Mouse (Mus musculus): Measurements from ENCODE around the gene Insyn1. TPM values are rescaled to one million over a fixed set of nuclear protein-coding genes. Genes with fewer than 3 reads are reported as not detected.
A peak's percentile ranks its signal among the peaks of the same experiment; 100 is the strongest.

Insyn1 gene
- polyA plus RNA-seq (2014; fragmentation: Nextera tagmentation; extraction: Ambion mirVana): 8.0 and 8.1 TPM in 2 replicates

- Histone ChIP-seq H3K27me3 (replicated peaks; ENCODE audit: control insufficient read depth, insufficient read depth, low read length) (no peaks in the 10 kb centered on the region), H3K9ac (ENCODE audit: low read length) (peak within 1 kb of the TSS; percentile 88), H3K4me3 (ENCODE audit: low read depth, low read length) (peak within 1 kb of the TSS; percentile 51), H3K4me1 (ENCODE audit: control insufficient read depth, insufficient read depth, low read length) (peaks cover 16% of the 10 kb centered on the region; the same call in 1 of the 2 replicates), H3K27ac (ENCODE audit: low read depth, low read length) (peak within 1 kb of the TSS; percentile 93), H3K9me3 (replicated peaks; ENCODE audit: control insufficient read depth, low read length) (no peaks in the 10 kb centered on the region), H3K36me3 (ENCODE audit: control insufficient read depth, insufficient read depth, low read length) (no peaks in the 10 kb centered on the region), H3K4me2 (ENCODE audit: low read length) (peak within 1 kb of the TSS; percentile 94)
- peak; percentile 81 for DNase-seq (ENCODE audit: low spot score)
- WGBS: 1% methylated on average over 76 of the region's 104 CpGs
- peak; percentile 80 for ATAC-seq
These were observed at the start of gene Insyn1 for GRCm38 (mm10) chr9:58487851-58488801. Insyn1 (plus strand) TSS chr9:58488603.

GRCm38 (mm10) chr9:58438921-58439396 is 49.4 kb upstream of the Insyn1 start:
- Histone ChIP-seq H3K36me3 (ENCODE audit: control insufficient read depth, insufficient read depth, low read length) (no peaks in the 10 kb centered on the region), H3K4me1 (ENCODE audit: control insufficient read depth, insufficient read depth, low read length) (peaks cover 42% of the 10 kb centered on the region), H3K4me2 (ENCODE audit: low read length) (peak overlapping the region; percentile 19), H3K27ac (ENCODE audit: low read depth, low read length) (peak overlapping the region; percentile 68), H3K9me3 (replicated peaks; ENCODE audit: control insufficient read depth, low read length) (no peaks in the 10 kb centered on the region), H3K27me3 (replicated peaks; ENCODE audit: control insufficient read depth, insufficient read depth, low read length) (no peaks in the 10 kb centered on the region), H3K4me3 (ENCODE audit: low read depth, low read length) (no peak overlapping the region), H3K9ac (ENCODE audit: low read length) (peak overlapping the region; percentile 51)
- WGBS: 13% methylated on average over 22 of the region's 22 CpGs
- DNase-seq (ENCODE audit: low spot score) (peak; percentile 71), ATAC-seq (peak; percentile 50; the same call in 1 of the 2 replicates)

GRCm38 (mm10) chr9:58440100-58440499 is 48.3 kb upstream of the Insyn1 start:
- Histone ChIP-seq H3K4me2 (ENCODE audit: low read length) (no peak overlapping the region), H3K27me3 (replicated peaks; ENCODE audit: control insufficient read depth, insufficient read depth, low read length) (no peaks in the 10 kb centered on the region), H3K36me3 (ENCODE audit: control insufficient read depth, insufficient read depth, low read length) (no peaks in the 10 kb centered on the region), H3K4me3 (ENCODE audit: low read depth, low read length) (no peak overlapping the region), H3K9me3 (replicated peaks; ENCODE audit: control insufficient read depth, low read length) (no peaks in the 10 kb centered on the region), H3K4me1 (ENCODE audit: control insufficient read depth, insufficient read depth, low read length) (peaks cover 42% of the 10 kb centered on the region), H3K27ac (ENCODE audit: low read depth, low read length) (peak overlapping the region; percentile 68; the same call in 1 of the 2 replicates), H3K9ac (ENCODE audit: low read length) (no peak overlapping the region)
- peak; percentile 42; the same call in 1 of the 2 replicates for ATAC-seq
- DNase-seq (ENCODE audit: low spot score): peak; percentile 56
- WGBS: 59% methylated on average over 6 of the region's 6 CpGs

- Histone ChIP-seq H3K4me2 (ENCODE audit: low read length) (no peak overlapping the region), H3K27me3 (replicated peaks; ENCODE audit: control insufficient read depth, insufficient read depth, low read length) (no peaks in the 10 kb centered on the region), H3K27ac (ENCODE audit: low read depth, low read length) (peak overlapping the region; percentile 44; the same call in 1 of the 2 replicates), H3K9me3 (replicated peaks; ENCODE audit: control insufficient read depth, low read length) (no peaks in the 10 kb centered on the region), H3K4me1 (ENCODE audit: control insufficient read depth, insufficient read depth, low read length) (peaks cover 42% of the 10 kb centered on the region), H3K4me3 (ENCODE audit: low read depth, low read length) (no peak overlapping the region), H3K9ac (ENCODE audit: low read length) (no peak overlapping the region), H3K36me3 (ENCODE audit: control insufficient read depth, insufficient read depth, low read length) (no peaks in the 10 kb centered on the region)
- ATAC-seq (no peak), DNase-seq (ENCODE audit: low spot score) (no peak)
These were observed 47.8 kb upstream of the Insyn1 start for GRCm38 (mm10) chr9:58440614-58441013.

- no peak overlapping the region for H3K4me3 ChIP-seq (ENCODE audit: low read depth, low read length)
- H3K4me1 ChIP-seq (ENCODE audit: control insufficient read depth, insufficient read depth, low read length): peaks cover 42% of the 10 kb centered on the region
- no peaks in the 10 kb centered on the region for H3K36me3 ChIP-seq (ENCODE audit: control insufficient read depth, insufficient read depth, low read length)
- no peak for ATAC-seq
- no peaks in the 10 kb centered on the region for H3K9me3 ChIP-seq (replicated peaks; ENCODE audit: control insufficient read depth, low read length)
- no peak overlapping the region for H3K4me2 ChIP-seq (ENCODE audit: low read length)
- no peak for DNase-seq (ENCODE audit: low spot score)
- 68% methylated on average over 6 of the region's 6 CpGs for WGBS
- H3K9ac ChIP-seq (ENCODE audit: low read length): no peak overlapping the region
- no peaks in the 10 kb centered on the region for H3K27me3 ChIP-seq (replicated peaks; ENCODE audit: control insufficient read depth, insufficient read depth, low read length)
- peak overlapping the region; percentile 56; the same call in 1 of the 2 replicates for H3K27ac ChIP-seq (ENCODE audit: low read depth, low read length)
These were observed 46.9 kb upstream of the Insyn1 start for GRCm38 (mm10) chr9:58441351-58442104.

GRCm38 (mm10) chr9:58442105-58443010 is 46.0 kb upstream of the Insyn1 start:
- H3K9ac ChIP-seq (ENCODE audit: low read length): peak overlapping the region; percentile 9; the same call in 1 of the 2 replicates
- H3K4me2 ChIP-seq (ENCODE audit: low read length): no peak overlapping the region
- H3K27me3 ChIP-seq (replicated peaks; ENCODE audit: control insufficient read depth, insufficient read depth, low read length): no peaks in the 10 kb centered on the region
- H3K9me3 ChIP-seq (replicated peaks; ENCODE audit: control insufficient read depth, low read length): no peaks in the 10 kb centered on the region
- H3K36me3 ChIP-seq (ENCODE audit: control insufficient read depth, insufficient read depth, low read length): no peaks in the 10 kb centered on the region
- DNase-seq (ENCODE audit: low spot score): peak; percentile 77
- peak; percentile 52 for ATAC-seq
- H3K4me3 ChIP-seq (ENCODE audit: low read depth, low read length): no peak overlapping the region
- 37% methylated on average over 7 of the region's 7 CpGs for WGBS
- H3K4me1 ChIP-seq (ENCODE audit: control insufficient read depth, insufficient read depth, low read length): peaks cover 45% of the 10 kb centered on the region
- peak overlapping the region; percentile 56 for H3K27ac ChIP-seq (ENCODE audit: low read depth, low read length)

- Histone ChIP-seq H3K4me1 (ENCODE audit: control insufficient read depth, insufficient read depth, low read length) (peaks cover 43% of the 10 kb centered on the region), H3K27ac (ENCODE audit: low read depth, low read length) (peak overlapping the region; percentile 56), H3K9ac (ENCODE audit: low read length) (no peak overlapping the region), H3K4me3 (ENCODE audit: low read depth, low read length) (no peak overlapping the region), H3K4me2 (ENCODE audit: low read length) (no peak overlapping the region), H3K27me3 (replicated peaks; ENCODE audit: control insufficient read depth, insufficient read depth, low read length) (no peaks in the 10 kb centered on the region), H3K36me3 (ENCODE audit: control insufficient read depth, insufficient read depth, low read length) (no peaks in the 10 kb centered on the region), H3K9me3 (replicated peaks; ENCODE audit: control insufficient read depth, low read length) (no peaks in the 10 kb centered on the region)
- DNase-seq (ENCODE audit: low spot score) (no peak), ATAC-seq (no peak)
- WGBS: 67% methylated on average over 3 of the region's 3 CpGs
These were observed 45.3 kb upstream of the Insyn1 start for GRCm38 (mm10) chr9:58443061-58443460.

GRCm38 (mm10) chr9:58446829-58447228 is 41.6 kb upstream of the Insyn1 start:
- ATAC-seq (no peak), DNase-seq (ENCODE audit: low spot score) (no peak)
- H3K4me1 ChIP-seq (ENCODE audit: control insufficient read depth, insufficient read depth, low read length): peaks cover 27% of the 10 kb centered on the region
- no peak overlapping the region for H3K27ac ChIP-seq (ENCODE audit: low read depth, low read length)
- no peak overlapping the region for H3K4me3 ChIP-seq (ENCODE audit: low read depth, low read length)
- no peak overlapping the region for H3K4me2 ChIP-seq (ENCODE audit: low read length)
- no peaks in the 10 kb centered on the region for H3K27me3 ChIP-seq (replicated peaks; ENCODE audit: control insufficient read depth, insufficient read depth, low read length)
- H3K36me3 ChIP-seq (ENCODE audit: control insufficient read depth, insufficient read depth, low read length): no peaks in the 10 kb centered on the region
- no peaks in the 10 kb centered on the region for H3K9me3 ChIP-seq (replicated peaks; ENCODE audit: control insufficient read depth, low read length)
- no peak overlapping the region for H3K9ac ChIP-seq (ENCODE audit: low read length)
- WGBS: 14% methylated on average over 4 of the region's 4 CpGs
